Mouse (Mus musculus) Muller cell, postnatal 12 days (primary cell): ENCODE measurements around the gene Kdr.
"Not testable (repeated sequence)": the region's sequence is repeated elsewhere in the genome, so short reads cannot be mapped to it uniquely, and the experiment has no call there.

Experiments
- DNase-seq: peaks from one replicate; pipeline ENCODE4 v3.0.0-alpha.2; 2015; ENCODE audit errors: inconsistent ontology term

Gene Kdr

GRCm38 (mm10) chr5:75959809-75960208 lies 18.4 kb downstream of the Kdr start:
- DNase-seq: no peak

GRCm38 (mm10) chr5:75956526-75956925 lies 21.7 kb downstream of the Kdr start:
- DNase-seq: peak; percentile 70

GRCm38 (mm10) chr5:75955876-75956275 lies 22.4 kb downstream of the Kdr start:
- peak; percentile 80 for DNase-seq

GRCm38 (mm10) chr5:75954778-75955330 lies 23.4 kb downstream of the Kdr start:
- DNase-seq: peak; percentile 71

- peak; percentile 74 for DNase-seq
These were observed 24.0 kb downstream of the Kdr start for GRCm38 (mm10) chr5:75954218-75954617.

GRCm38 (mm10) chr5:75952131-75952795 lies 26.0 kb downstream of the Kdr start:
- peak; percentile 95 for DNase-seq

- no peak for DNase-seq
These were observed 27.4 kb downstream of the Kdr start for GRCm38 (mm10) chr5:75950866-75951265.

- DNase-seq: no peak
These were observed 32.9 kb downstream of the Kdr start for GRCm38 (mm10) chr5:75945394-75945793.

- DNase-seq: no peak
These were observed 35.0 kb downstream of the Kdr start for GRCm38 (mm10) chr5:75943301-75943700.

- DNase-seq: peak; percentile 38
These were observed 36.3 kb downstream of the Kdr start for GRCm38 (mm10) chr5:75941775-75942580.

GRCm38 (mm10) chr5:75939144-75939732 lies 39.0 kb downstream of the Kdr start:
- DNase-seq: no peak

- DNase-seq: no peak
These were observed 40.2 kb downstream of the Kdr start for GRCm38 (mm10) chr5:75938012-75938411.

GRCm38 (mm10) chr5:75936223-75936622 lies 42.0 kb downstream of the Kdr start:
- no peak for DNase-seq

- DNase-seq: no peak
These were observed 43.0 kb downstream of the Kdr start for GRCm38 (mm10) chr5:75935225-75935624.

GRCm38 (mm10) chr5:75934201-75934600 lies 44.1 kb downstream of the Kdr start:
- no peak for DNase-seq

GRCm38 (mm10) chr5:75933521-75934044 lies 44.7 kb downstream of the Kdr start:
- no peak for DNase-seq

GRCm38 (mm10) chr5:75931458-75931857 lies 46.8 kb downstream of the Kdr start:
- DNase-seq: not testable (repeated sequence)

- DNase-seq: no peak
These were observed 48.3 kb downstream of the Kdr start for GRCm38 (mm10) chr5:75929960-75930359.

GRCm38 (mm10) chr5:75922677-75923076 lies 55.6 kb downstream of the Kdr start:
- no peak for DNase-seq

GRCm38 (mm10) chr5:75921730-75922387 lies 56.4 kb downstream of the Kdr start:
- no peak for DNase-seq

GRCm38 (mm10) chr5:75919601-75920000 lies 58.7 kb downstream of the Kdr start:
- DNase-seq: no peak

GRCm38 (mm10) chr5:75918139-75918538 lies 60.1 kb downstream of the Kdr start:
- DNase-seq: no peak
